Mouse (Mus musculus): ENCODE results near the gene Pde2a.
A peak's percentile ranks its signal among the peaks of the same experiment; 100 is the strongest.

Gene Pde2a

GRCm38 (mm10) chr7:101476493-101476892 is 55.0 kb downstream of the Pde2a start:
- DNase-seq: no peak

- no peak for DNase-seq
These were observed 55.7 kb downstream of the Pde2a start for GRCm38 (mm10) chr7:101477200-101477599.

GRCm38 (mm10) chr7:101478099-101478498 is 56.6 kb downstream of the Pde2a start:
- DNase-seq: no peak

GRCm38 (mm10) chr7:101479841-101480240 is 58.4 kb downstream of the Pde2a start:
- no peak for DNase-seq

GRCm38 (mm10) chr7:101480671-101481070 is 59.2 kb downstream of the Pde2a start:
- DNase-seq: no peak

- DNase-seq: no peak
These were observed 60.5 kb downstream of the Pde2a start for GRCm38 (mm10) chr7:101481872-101482498.

- DNase-seq: no peak
These were observed 61.1 kb downstream of the Pde2a start for GRCm38 (mm10) chr7:101482499-101483081.

GRCm38 (mm10) chr7:101483498-101484115 is 62.1 kb downstream of the Pde2a start:
- DNase-seq: no peak

GRCm38 (mm10) chr7:101487102-101487501 is 65.6 kb downstream of the Pde2a start:
- no peak for DNase-seq

- DNase-seq: no peak
These were observed 69.5 kb downstream of the Pde2a start for GRCm38 (mm10) chr7:101490952-101491351.

GRCm38 (mm10) chr7:101498385-101498784 is 76.9 kb downstream of the Pde2a start:
- DNase-seq: no peak

GRCm38 (mm10) chr7:101499251-101499650 is 77.8 kb downstream of the Pde2a start:
- no peak for DNase-seq

GRCm38 (mm10) chr7:101499701-101500100 is 78.2 kb downstream of the Pde2a start:
- DNase-seq: no peak

GRCm38 (mm10) chr7:101501236-101501635 is 79.7 kb downstream of the Pde2a start:
- peak; percentile 13 for DNase-seq

- peak; percentile 26 for DNase-seq
These were observed 80.2 kb downstream of the Pde2a start for GRCm38 (mm10) chr7:101501675-101502074.

- DNase-seq: peak; percentile 46
These were observed 81.9 kb downstream of the Pde2a start for GRCm38 (mm10) chr7:101503351-101503750.

GRCm38 (mm10) chr7:101503803-101504202 is 82.3 kb downstream of the Pde2a start:
- DNase-seq: no peak

GRCm38 (mm10) chr7:101504507-101504906 is 83.0 kb downstream of the Pde2a start:
- peak; percentile 62 for DNase-seq

GRCm38 (mm10) chr7:101509212-101509611 is 87.7 kb downstream of the Pde2a start:
- no peak for DNase-seq

- DNase-seq: no peak
These were observed 92.2 kb downstream of the Pde2a start for GRCm38 (mm10) chr7:101513655-101514054.

- no peak for DNase-seq
These were observed 93.3 kb downstream of the Pde2a start for GRCm38 (mm10) chr7:101514768-101515167.

GRCm38 (mm10) chr7:101515295-101515694 is 93.8 kb downstream of the Pde2a start:
- no peak for DNase-seq

- DNase-seq: no peak
These were observed 95.0 kb downstream of the Pde2a start for GRCm38 (mm10) chr7:101516460-101516859.

GRCm38 (mm10) chr7:101521696-101522095 is 100.2 kb downstream of the Pde2a start:
- DNase-seq: no peak
